Mouse (Mus musculus) olfactory bulb, adult 2 months (tissue): ENCODE results near the gene Lix1l.

Experiments
- CTCF ChIP-seq: fragments of 200-500 bp; IDR thresholded peaks from 2 replicates; pipeline ENCODE4 v1.5.1; 2012; ENCODE audit warnings: low read depth, mild to moderate bottlenecking, low read length, moderate library complexity; ENCODE audit not compliant: insufficient read depth
- POLR2A ChIP-seq: fragments of 200-500 bp; IDR thresholded peaks from 2 replicates; pipeline ENCODE4 v1.6.1; 2012; ENCODE audit warnings: mild to moderate bottlenecking, low read depth, low read length, moderate library complexity; ENCODE audit not compliant: insufficient read depth

DNA sequence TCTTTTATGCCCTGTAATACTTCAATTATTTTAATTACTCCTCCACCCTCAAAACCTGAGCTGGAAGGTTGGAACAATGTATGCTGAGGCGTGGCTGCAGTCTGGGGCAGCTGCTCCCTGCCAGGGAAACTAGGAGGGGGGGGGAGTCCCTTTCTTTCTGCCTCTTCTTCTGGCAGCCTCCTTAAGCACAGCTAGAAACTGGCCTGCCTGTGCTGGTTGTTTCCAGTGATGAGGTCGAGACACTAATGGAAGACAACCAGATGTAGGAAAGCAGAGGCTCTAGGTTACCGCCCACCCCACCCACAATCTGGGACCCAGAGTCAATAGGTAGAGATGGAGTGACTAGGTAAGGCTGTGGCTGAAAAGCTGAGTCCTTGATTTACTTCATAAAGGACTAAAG, 74.7 kb downstream of the Lix1l start:
- TF ChIP-seq CTCF: no peak
- no peak for TF ChIP-seq POLR2A
